Mouse (Mus musculus): ENCODE measurements around the gene Xirp1. TPM values are rescaled to one million over a fixed set of nuclear protein-coding genes. Genes with fewer than 3 reads are reported as not detected.

The Xirp1 gene
- total RNA-seq (2015) (not detected in 2 replicates), total RNA-seq (2017) (not detected in 2 replicates)

- ATAC-seq (replicated peaks; ENCODE audit: poor library complexity): no peak
These were observed at the start of gene Xirp1 for GRCm38 (mm10) chr9:120023086-120023811. TSS of gene Xirp1 (minus strand) at chr9:120023598.

- peak; percentile 79 for ATAC-seq (replicated peaks; ENCODE audit: poor library complexity)
These were observed 49.8 kb upstream of the Xirp1 start for GRCm38 (mm10) chr9:120073169-120073568.

GRCm38 (mm10) chr9:120071251-120071650, 47.9 kb upstream of the Xirp1 start:
- ATAC-seq (replicated peaks; ENCODE audit: poor library complexity): no peak

GRCm38 (mm10) chr9:120069779-120070178, 46.4 kb upstream of the Xirp1 start, which contains the start of gene Cx3cr1:
TSS of gene Cx3cr1 (minus strand) at chr9:120069879.
- ATAC-seq (replicated peaks; ENCODE audit: poor library complexity): no peak

- peak; percentile 91 for ATAC-seq (replicated peaks; ENCODE audit: poor library complexity)
These were observed 44.6 kb upstream of the Xirp1 start for GRCm38 (mm10) chr9:120068047-120068446.

GRCm38 (mm10) chr9:120067609-120068008, 44.2 kb upstream of the Xirp1 start:
- ATAC-seq (replicated peaks; ENCODE audit: poor library complexity): no peak

GRCm38 (mm10) chr9:120064317-120064716, 40.9 kb upstream of the Xirp1 start:
- no peak for ATAC-seq (replicated peaks; ENCODE audit: poor library complexity)

GRCm38 (mm10) chr9:120058730-120059129, 35.3 kb upstream of the Xirp1 start:
- peak; percentile 65 for ATAC-seq (replicated peaks; ENCODE audit: poor library complexity)

- no peak for ATAC-seq (replicated peaks; ENCODE audit: poor library complexity)
These were observed 32.8 kb upstream of the Xirp1 start for GRCm38 (mm10) chr9:120056201-120056600.

- ATAC-seq (replicated peaks; ENCODE audit: poor library complexity): peak; percentile 81
These were observed 31.3 kb upstream of the Xirp1 start for GRCm38 (mm10) chr9:120054545-120055277.

GRCm38 (mm10) chr9:120049407-120049806, 26.0 kb upstream of the Xirp1 start:
- peak; percentile 85 for ATAC-seq (replicated peaks; ENCODE audit: poor library complexity)

- ATAC-seq (replicated peaks; ENCODE audit: poor library complexity): no peak
These were observed 25.1 kb upstream of the Xirp1 start for GRCm38 (mm10) chr9:120048495-120048894.

GRCm38 (mm10) chr9:120043115-120043514, 19.7 kb upstream of the Xirp1 start:
- ATAC-seq (replicated peaks; ENCODE audit: poor library complexity): peak; percentile 92

GRCm38 (mm10) chr9:120037414-120037813, 14.0 kb upstream of the Xirp1 start:
- ATAC-seq (replicated peaks; ENCODE audit: poor library complexity): 0 out of 2 replicates have a peak, but pooled peaks have one; percentile 34

- no peak for ATAC-seq (replicated peaks; ENCODE audit: poor library complexity)
These were observed 11.0 kb upstream of the Xirp1 start for GRCm38 (mm10) chr9:120034375-120034774.

- no peak for ATAC-seq (replicated peaks; ENCODE audit: poor library complexity)
These were observed 9.3 kb upstream of the Xirp1 start for GRCm38 (mm10) chr9:120032710-120033109.

- peak; percentile 30; the same call in 1 of the 2 replicates for ATAC-seq (replicated peaks; ENCODE audit: poor library complexity)
These were observed 7.0 kb upstream of the Xirp1 start for GRCm38 (mm10) chr9:120030421-120030820.

- no peak for ATAC-seq (replicated peaks; ENCODE audit: poor library complexity)
These were observed 6.5 kb upstream of the Xirp1 start for GRCm38 (mm10) chr9:120029880-120030279.

- peak; percentile 96 for ATAC-seq (replicated peaks; ENCODE audit: poor library complexity)
These were observed 4.2 kb upstream of the Xirp1 start for GRCm38 (mm10) chr9:120027401-120028151.

- no peak for ATAC-seq (replicated peaks; ENCODE audit: poor library complexity)
These were observed 1.2 kb upstream of the Xirp1 start for GRCm38 (mm10) chr9:120024625-120025024.

GRCm38 (mm10) chr9:120024171-120024570, 773 bp upstream of the Xirp1 start:
- no peak for ATAC-seq (replicated peaks; ENCODE audit: poor library complexity)

Measured in megakaryocyte progenitor cell, adult 5-6 weeks (primary cell).